In the genomic region with DNA sequence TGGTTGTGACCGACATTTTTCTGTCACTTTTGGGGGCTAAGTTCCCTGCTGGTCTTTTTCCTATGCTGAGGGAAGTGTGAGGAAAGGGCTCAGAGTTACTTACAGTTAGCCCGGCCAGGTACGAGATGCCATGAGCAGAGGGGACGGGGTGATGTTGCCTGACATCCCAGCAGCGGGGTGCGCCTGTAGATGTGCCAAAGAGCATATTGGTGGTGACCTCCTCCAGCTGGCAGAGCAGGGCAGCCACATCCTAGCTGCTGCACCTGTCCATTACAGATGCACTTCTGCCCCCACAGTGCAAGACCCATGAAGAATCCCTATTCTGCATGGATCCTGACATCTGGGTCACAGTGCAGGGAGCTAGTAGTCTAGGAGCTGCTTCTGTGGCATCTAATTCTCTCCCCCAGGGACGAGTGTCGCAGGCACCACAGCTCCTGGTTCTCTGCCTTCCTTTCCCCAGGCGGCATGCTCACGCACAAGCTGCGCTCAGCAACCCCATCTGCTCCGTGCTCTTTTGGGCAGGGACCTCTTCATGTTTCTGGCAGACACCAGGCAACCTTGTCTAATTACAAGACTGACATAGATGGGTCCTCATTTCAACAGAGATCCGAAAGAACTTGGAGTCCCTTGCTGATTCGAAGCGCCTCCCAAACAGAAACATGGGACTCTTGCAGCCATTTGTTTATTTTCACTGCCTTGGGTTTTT, we compare ENCODE assay signal across 15 mouse cellular contexts. TPM values are rescaled to one million over a fixed set of nuclear protein-coding genes. Genes with fewer than 3 reads are reported as not detected.
DNase-seq lines count a peak whose midpoint lies in the region; ATAC-seq lines count a peak whose summit lies in the region.
"Had no signal": no experiment of that assay in that cellular context is flagged by ENCODE, and none has a peak within 500 bp of the region (broad histone marks: within the 10 kb centered on the region; RNA-seq: fewer than 3 reads in every experiment).

No protein-coding gene starts in this region.

- ATAC-seq in heart, embryonic 12.5 days (ENCODE audit: insufficient number of reproducible peaks, low FRiP score), result no peak
- ATAC-seq in neural tube, embryonic 15.5 days (ENCODE audit: low FRiP score), result no peak

- H3K4me3 ChIP-seq in heart, embryonic 12.5 days, result no peak overlapping the region
- no peak overlapping the region for H3K4me3 ChIP-seq in neural tube, embryonic 15.5 days (replicated peaks)
- H3K4me3 ChIP-seq: embryonic facial prominence, embryonic 13.5 days; hindbrain, embryonic 12.5 days had no signal

- no peaks in the 10 kb centered on the region for H3K4me1 ChIP-seq in heart, embryonic 12.5 days (replicated peaks)
- H3K4me1 ChIP-seq in neural tube, embryonic 15.5 days, result no peaks in the 10 kb centered on the region

- no peaks in the 10 kb centered on the region for H3K36me3 ChIP-seq in heart, embryonic 12.5 days
- no peaks in the 10 kb centered on the region for H3K36me3 ChIP-seq in neural tube, embryonic 15.5 days
- H3K36me3 ChIP-seq: embryonic facial prominence, embryonic 13.5 days; hindbrain, embryonic 12.5 days had no signal

- DNase-seq in heart, adult 11 months, result peak; percentile 84
- DNase-seq in neural tube, embryonic 10.5 days (ENCODE audit: extremely low spot score, low spot score), result peak; percentile 8
- peak; percentile 86 to 88 for DNase-seq in cerebellum, postnatal 36 days
- DNase-seq in lung, postnatal 4 days, result no peak
- no peak for DNase-seq in yolk sac, embryonic 10.5 days (ENCODE audit: low spot score)
- DNase-seq: adrenal gland, postnatal 25 days; gastrocnemius, postnatal 36 days; lung, adult 2 months; spleen, adult 18-20 months; thymus, postnatal 36 days had no signal

- 0 out of 2 replicates have a peak, but pooled peaks cover 4% of the 10 kb centered on the region for H3K27me3 ChIP-seq in heart, embryonic 12.5 days (replicated peaks)
- no peaks in the 10 kb centered on the region for H3K27me3 ChIP-seq in neural tube, embryonic 15.5 days (replicated peaks)
- H3K27me3 ChIP-seq: embryonic facial prominence, embryonic 13.5 days; hindbrain, embryonic 12.5 days had no signal

- no peak overlapping the region for H3K27ac ChIP-seq in heart, embryonic 12.5 days (ENCODE audit: poor library complexity, severe bottlenecking)
- H3K27ac ChIP-seq in neural tube, embryonic 15.5 days (replicated peaks), result no peak overlapping the region
- H3K27ac ChIP-seq: embryonic facial prominence, embryonic 13.5 days; hindbrain, embryonic 12.5 days had no signal

- no peak overlapping the region for H3K4me2 ChIP-seq in heart, embryonic 12.5 days
- no peak overlapping the region for H3K4me2 ChIP-seq in neural tube, embryonic 15.5 days
- H3K4me2 ChIP-seq: embryonic facial prominence, embryonic 13.5 days; hindbrain, embryonic 12.5 days had no signal

- H3K9me3 ChIP-seq in heart, embryonic 12.5 days (replicated peaks), result no peaks in the 10 kb centered on the region
- H3K9me3 ChIP-seq in neural tube, embryonic 15.5 days (replicated peaks), result no peaks in the 10 kb centered on the region
- H3K9me3 ChIP-seq: embryonic facial prominence, embryonic 13.5 days; hindbrain, embryonic 12.5 days had no signal

- WGBS in heart, embryonic 12.5 days, result 76% methylated on average over 15 of the region's 15 CpGs
- 83% methylated on average over 15 of the region's 15 CpGs for WGBS in neural tube, embryonic 15.5 days

- no peak overlapping the region for H3K9ac ChIP-seq in heart, embryonic 12.5 days
- no peak overlapping the region for H3K9ac ChIP-seq in neural tube, embryonic 15.5 days (replicated peaks)
- H3K9ac ChIP-seq: embryonic facial prominence, embryonic 13.5 days; hindbrain, embryonic 12.5 days had no signal

RNA-seq across cellular contexts. Expression of a gene that starts 13.4 kb away (rescaled TPM):
- polyA plus RNA-seq in heart, embryonic 12.5 days (2016; fragmentation: Nextera tagmentation; extraction: Ambion mirVana), result 1.8 and 2.0 TPM in 2 replicates
- 1.4 and 8.5 TPM in 2 replicates for polyA plus RNA-seq in neural tube, embryonic 15.5 days (2015; fragmentation: Nextera tagmentation; extraction: Ambion mirVana)
- polyA plus RNA-seq: C2C12 had no signal

Comparison
In these comparisons a context has a peak if more than half of its experiments do, and no peak if none do; other contexts are left out.
1. DNase-seq: peak in heart, adult 11 months (single experiment), neural tube, embryonic 10.5 days (single experiment) and cerebellum, postnatal 36 days (2 of 2); none in lung, postnatal 4 days (0 of 2) and yolk sac, embryonic 10.5 days (single experiment).